Mouse (Mus musculus): ENCODE measurements at regions not wholly inside any gene's neighbourhood (a gene's known extent, or its start where the extent isn't known, plus 50 kb on each side); places are given as distances from the start of the nearest gene placed in this dataset.

DNA sequence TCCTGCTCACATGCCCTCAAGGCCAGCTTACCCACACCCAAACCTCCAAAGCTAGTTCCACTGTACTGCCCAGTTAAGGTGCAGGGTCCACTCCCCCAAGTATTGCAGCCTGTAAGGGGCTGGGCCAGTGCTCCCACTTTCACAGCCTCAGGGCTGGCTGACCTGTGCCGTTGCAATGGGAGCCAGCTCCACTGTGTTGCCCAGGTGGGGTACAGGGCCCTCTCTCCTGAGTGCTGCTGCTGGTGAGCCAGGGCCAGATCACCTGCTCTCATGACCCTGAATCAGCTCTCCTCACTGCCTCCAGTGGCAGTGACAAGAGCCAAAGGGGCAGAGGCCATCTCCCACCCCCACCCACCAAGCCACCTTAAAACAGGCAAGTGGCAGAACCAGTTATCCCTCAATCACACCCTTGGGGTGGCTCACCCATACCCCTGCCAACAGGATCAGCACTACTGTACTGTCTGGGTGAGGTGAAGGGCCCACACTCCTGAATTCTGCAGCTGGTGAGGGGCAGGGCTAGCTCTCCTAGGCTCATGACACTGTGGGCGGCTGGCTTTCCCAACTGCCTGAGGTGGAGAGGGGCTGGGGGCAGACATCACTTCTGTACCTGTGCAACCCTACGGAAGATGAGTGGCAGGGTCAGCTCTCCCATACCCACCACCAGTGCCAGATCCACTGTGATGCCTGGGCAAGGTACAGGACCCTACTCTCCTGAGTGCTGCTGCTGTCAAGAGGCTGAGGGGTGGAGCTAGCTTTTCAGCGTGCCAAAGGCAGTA, 248.9 kb upstream of the Pex5l start:
- no peak overlapping the region for H3K27ac ChIP-seq (ENCODE audit: low read depth, low read length)
- no peak overlapping the region for H3K4me3 ChIP-seq (ENCODE audit: low read depth, low read length)
- no peaks in the 10 kb centered on the region for H3K27me3 ChIP-seq (ENCODE audit: control insufficient read depth, insufficient read depth, low read length)
- ATAC-seq (ENCODE audit: low FRiP score) (no peak), DNase-seq (ENCODE audit: low spot score, missing footprints) (no peak)
- H3K4me2 ChIP-seq, result no peak overlapping the region
- H3K9ac ChIP-seq (ENCODE audit: low read length), result no peak overlapping the region
- no peaks in the 10 kb centered on the region for H3K36me3 ChIP-seq (ENCODE audit: control insufficient read depth, insufficient read depth, low read length)
- no peaks in the 10 kb centered on the region for H3K4me1 ChIP-seq (ENCODE audit: control insufficient read depth, insufficient read depth, low read length)
- 82% methylated on average over 4 of the region's 4 CpGs for WGBS
- no peaks in the 10 kb centered on the region for H3K9me3 ChIP-seq (ENCODE audit: control insufficient read depth, low read length)

DNA sequence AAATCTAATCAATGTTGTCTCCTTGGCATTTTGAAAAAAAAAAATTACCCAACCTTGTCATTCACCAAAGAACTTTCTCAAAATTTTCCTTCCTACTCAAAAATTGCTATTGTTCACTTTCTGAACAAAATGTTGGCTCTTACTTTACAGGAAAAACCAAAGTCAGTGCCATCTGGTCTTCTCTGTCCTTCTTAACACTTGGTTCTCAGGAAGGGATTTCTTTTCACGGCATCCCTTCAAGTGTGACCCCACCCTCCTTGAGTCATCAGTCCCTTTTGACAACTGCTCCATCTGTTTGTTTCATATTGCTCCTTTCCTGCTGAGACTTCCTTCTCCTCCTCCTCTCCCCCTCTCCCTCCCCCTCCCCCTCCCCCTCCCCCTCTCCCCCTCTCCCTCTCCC, 245.1 kb upstream of the Pex5l start:
- H3K4me3 ChIP-seq (ENCODE audit: low read depth, low read length), result no peak overlapping the region
- no peak overlapping the region for H3K9ac ChIP-seq (ENCODE audit: low read length)
- no peak overlapping the region for H3K4me2 ChIP-seq
- no peak for DNase-seq (ENCODE audit: low spot score, missing footprints)
- H3K27ac ChIP-seq (ENCODE audit: low read depth, low read length), result no peak overlapping the region
- H3K4me1 ChIP-seq (ENCODE audit: control insufficient read depth, insufficient read depth, low read length), result no peaks in the 10 kb centered on the region
- no peaks in the 10 kb centered on the region for H3K36me3 ChIP-seq (ENCODE audit: control insufficient read depth, insufficient read depth, low read length)
- WGBS, result 74% methylated on average over 1 of the region's 1 CpGs
- ATAC-seq (ENCODE audit: low FRiP score), result no peak
- H3K9me3 ChIP-seq (ENCODE audit: control insufficient read depth, low read length), result no peaks in the 10 kb centered on the region
- no peaks in the 10 kb centered on the region for H3K27me3 ChIP-seq (ENCODE audit: control insufficient read depth, insufficient read depth, low read length)

DNA sequence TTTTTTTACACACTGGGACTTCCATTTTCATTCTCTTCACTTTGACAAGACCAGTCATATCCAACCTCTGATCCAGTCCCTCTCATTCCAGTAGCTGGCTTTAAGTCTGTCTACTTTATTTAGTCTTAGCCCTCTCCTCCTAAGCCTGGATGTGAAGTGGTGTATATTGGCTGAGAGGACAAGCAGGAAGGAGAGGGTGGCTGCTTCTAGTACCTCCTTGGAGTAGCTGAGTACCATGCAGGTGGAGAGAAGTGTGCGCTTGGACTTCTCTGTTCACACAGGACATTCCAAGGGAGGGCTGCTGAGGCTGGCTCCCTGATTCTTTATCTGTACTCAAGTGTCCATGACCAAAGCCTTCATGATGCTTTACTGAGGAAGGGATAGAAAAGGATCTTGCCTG, 240.6 kb upstream of the Pex5l start:
- DNase-seq (ENCODE audit: low spot score, missing footprints), result no peak
- no peak overlapping the region for H3K27ac ChIP-seq (ENCODE audit: low read depth, low read length)
- no peak overlapping the region for H3K9ac ChIP-seq (ENCODE audit: low read length)
- no peaks in the 10 kb centered on the region for H3K4me1 ChIP-seq (ENCODE audit: control insufficient read depth, insufficient read depth, low read length)
- no peaks in the 10 kb centered on the region for H3K9me3 ChIP-seq (ENCODE audit: control insufficient read depth, low read length)
- no peak overlapping the region for H3K4me2 ChIP-seq
- WGBS, result 91% methylated on average over 1 of the region's 1 CpGs
- no peaks in the 10 kb centered on the region for H3K27me3 ChIP-seq (ENCODE audit: control insufficient read depth, insufficient read depth, low read length)
- no peak for ATAC-seq (ENCODE audit: low FRiP score)
- H3K4me3 ChIP-seq (ENCODE audit: low read depth, low read length), result no peak overlapping the region
- no peaks in the 10 kb centered on the region for H3K36me3 ChIP-seq (ENCODE audit: control insufficient read depth, insufficient read depth, low read length)

DNA sequence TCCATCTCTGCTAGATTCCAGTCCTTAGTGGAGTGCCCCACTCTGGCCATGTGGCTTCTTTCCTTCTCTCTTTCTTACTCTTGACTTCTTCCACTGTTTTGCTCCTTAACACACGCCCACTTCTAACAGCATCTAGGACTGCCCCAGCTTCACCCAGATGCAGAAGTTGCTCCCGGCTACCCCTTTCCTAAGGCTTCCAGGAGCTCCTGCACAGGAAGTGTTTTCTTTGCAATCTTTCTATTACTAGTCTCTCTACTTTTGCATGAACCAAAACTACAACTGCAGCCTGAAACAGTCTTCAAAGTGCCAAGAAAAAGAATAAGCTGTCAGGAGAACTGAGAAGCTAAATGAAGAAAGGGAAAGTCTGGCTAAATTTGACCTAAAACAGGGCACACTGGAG, 236.6 kb upstream of the Pex5l start:
- no peaks in the 10 kb centered on the region for H3K27me3 ChIP-seq (ENCODE audit: control insufficient read depth, insufficient read depth, low read length)
- WGBS, result 90% methylated on average over 2 of the region's 2 CpGs

DNA sequence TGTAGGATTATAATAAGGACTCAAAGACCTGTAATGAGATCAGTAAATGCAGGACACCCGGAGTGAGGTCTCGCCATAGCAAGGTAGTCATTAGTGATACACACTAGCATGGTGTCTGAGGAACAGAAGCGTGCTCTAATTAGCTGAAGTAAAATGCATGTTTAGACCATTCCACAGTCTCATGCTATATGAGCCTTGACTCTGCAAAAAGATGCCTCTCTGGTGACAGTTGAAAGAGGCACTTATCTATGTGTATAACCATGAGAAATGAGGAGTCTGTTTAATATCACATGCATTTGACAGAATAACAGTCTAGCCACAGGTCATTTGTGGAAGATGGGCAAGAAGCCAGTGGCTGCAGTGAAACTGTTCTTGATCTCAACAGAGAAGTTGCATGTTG, 232.1 kb upstream of the Pex5l start:
- 84% methylated on average over 3 of the region's 3 CpGs for WGBS
- Histone ChIP-seq H3K4me2 (no peak overlapping the region), H3K27me3 (ENCODE audit: control insufficient read depth, insufficient read depth, low read length) (no peaks in the 10 kb centered on the region), H3K4me1 (ENCODE audit: control insufficient read depth, insufficient read depth, low read length) (no peaks in the 10 kb centered on the region), H3K9me3 (ENCODE audit: control insufficient read depth, low read length) (no peaks in the 10 kb centered on the region), H3K9ac (ENCODE audit: low read length) (no peak overlapping the region), H3K36me3 (ENCODE audit: control insufficient read depth, insufficient read depth, low read length) (no peaks in the 10 kb centered on the region), H3K27ac (ENCODE audit: low read depth, low read length) (no peak overlapping the region), H3K4me3 (ENCODE audit: low read depth, low read length) (no peak overlapping the region)
- ATAC-seq (ENCODE audit: low FRiP score), result no peak
- DNase-seq (ENCODE audit: low spot score, missing footprints), result no peak

More for the DNA sequence above, 236.6 kb upstream of the Pex5l start:
- Histone ChIP-seq H3K9ac (ENCODE audit: low read length) (no peak overlapping the region), H3K27ac (ENCODE audit: low read depth, low read length) (no peak overlapping the region), H3K4me1 (ENCODE audit: control insufficient read depth, insufficient read depth, low read length) (no peaks in the 10 kb centered on the region), H3K4me3 (ENCODE audit: low read depth, low read length) (no peak overlapping the region), H3K9me3 (ENCODE audit: control insufficient read depth, low read length) (no peaks in the 10 kb centered on the region), H3K4me2 (no peak overlapping the region), H3K36me3 (ENCODE audit: control insufficient read depth, insufficient read depth, low read length) (no peaks in the 10 kb centered on the region)
- ATAC-seq (ENCODE audit: low FRiP score) (no peak), DNase-seq (ENCODE audit: low spot score, missing footprints) (no peak)

DNA sequence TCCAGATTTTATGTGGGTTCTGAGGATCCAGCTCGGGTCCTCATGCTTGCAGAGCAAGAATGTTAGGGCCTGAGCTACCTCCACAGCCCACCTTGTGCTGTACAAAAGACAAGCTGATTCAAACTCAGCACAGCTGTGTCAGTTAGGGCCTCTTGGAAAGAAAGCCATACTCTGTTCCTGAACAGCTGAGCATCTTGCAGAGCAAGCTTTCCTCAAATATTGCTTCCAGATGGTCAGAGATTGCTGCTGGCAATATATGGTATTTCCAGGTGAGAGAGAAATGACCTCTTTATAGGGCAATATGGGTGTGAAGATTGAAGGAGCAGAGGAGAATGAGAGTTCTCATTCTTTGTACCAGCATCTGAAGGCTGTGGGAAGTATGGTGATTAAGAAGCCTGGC, 229.8 kb upstream of the Pex5l start:
- H3K36me3 ChIP-seq (ENCODE audit: control insufficient read depth, insufficient read depth, low read length), result no peaks in the 10 kb centered on the region
- H3K4me1 ChIP-seq (ENCODE audit: control insufficient read depth, insufficient read depth, low read length), result no peaks in the 10 kb centered on the region
- H3K27me3 ChIP-seq (ENCODE audit: control insufficient read depth, insufficient read depth, low read length), result no peaks in the 10 kb centered on the region
- no peaks in the 10 kb centered on the region for H3K9me3 ChIP-seq (ENCODE audit: control insufficient read depth, low read length)
- no peak overlapping the region for H3K4me2 ChIP-seq
- 77% methylated on average over 1 of the region's 1 CpGs for WGBS
- H3K4me3 ChIP-seq (ENCODE audit: low read depth, low read length), result no peak overlapping the region
- no peak overlapping the region for H3K9ac ChIP-seq (ENCODE audit: low read length)
- ATAC-seq (ENCODE audit: low FRiP score) (no peak), DNase-seq (ENCODE audit: low spot score, missing footprints) (no peak)
- no peak overlapping the region for H3K27ac ChIP-seq (ENCODE audit: low read depth, low read length)

DNA sequence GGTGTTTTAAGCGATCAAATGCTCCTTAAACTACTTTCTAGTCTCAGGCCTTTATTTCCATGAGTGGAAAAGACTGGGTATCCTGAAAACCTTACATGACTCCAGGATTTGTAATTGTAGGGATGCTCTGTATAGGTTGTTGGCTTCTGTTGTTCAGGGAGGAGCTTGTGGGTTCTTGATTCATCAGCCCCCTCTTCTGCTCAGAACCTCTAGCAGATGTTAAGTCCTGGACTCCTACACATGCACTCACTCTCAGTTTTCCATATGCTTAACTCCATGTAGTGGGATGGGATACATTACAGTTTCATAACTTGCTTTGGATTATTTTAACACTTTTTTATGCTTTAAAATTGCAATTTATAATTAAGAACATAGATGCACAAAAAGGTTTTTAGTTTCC, 220.5 kb upstream of the Pex5l start:
- H3K9me3 ChIP-seq (ENCODE audit: control insufficient read depth, low read length), result no peaks in the 10 kb centered on the region
- H3K4me1 ChIP-seq (ENCODE audit: control insufficient read depth, insufficient read depth, low read length), result no peaks in the 10 kb centered on the region
- H3K27ac ChIP-seq (ENCODE audit: low read depth, low read length), result no peak overlapping the region
- no peak overlapping the region for H3K9ac ChIP-seq (ENCODE audit: low read length)
- DNase-seq (ENCODE audit: low spot score, missing footprints) (no peak), ATAC-seq (ENCODE audit: low FRiP score) (no peak)
- no peaks in the 10 kb centered on the region for H3K27me3 ChIP-seq (ENCODE audit: control insufficient read depth, insufficient read depth, low read length)
- no peak overlapping the region for H3K4me2 ChIP-seq
- no peaks in the 10 kb centered on the region for H3K36me3 ChIP-seq (ENCODE audit: control insufficient read depth, insufficient read depth, low read length)
- no peak overlapping the region for H3K4me3 ChIP-seq (ENCODE audit: low read depth, low read length)
- 92% methylated on average over 1 of the region's 1 CpGs for WGBS

DNA sequence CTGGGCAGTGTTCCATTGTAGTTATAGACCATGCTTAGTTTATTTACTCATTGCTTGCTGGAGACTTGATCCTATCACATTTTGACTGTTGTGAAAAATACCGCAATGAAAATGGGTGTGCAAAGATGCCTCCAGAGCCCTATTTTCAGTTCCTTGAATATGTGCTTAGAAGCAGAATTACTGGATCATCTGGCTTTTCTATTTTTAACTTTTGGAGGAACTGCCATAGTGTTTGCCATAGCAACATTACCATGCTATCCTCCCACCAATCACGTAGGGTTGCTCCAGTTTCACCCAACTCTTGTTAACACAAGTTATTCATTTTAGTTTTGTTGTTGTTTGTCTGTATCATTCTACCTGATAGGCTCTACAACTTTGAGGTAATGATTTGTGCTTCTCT, 217.0 kb upstream of the Pex5l start:
- ATAC-seq (ENCODE audit: low FRiP score) (no peak), DNase-seq (ENCODE audit: low spot score, missing footprints) (no peak)
- WGBS, result 91% methylated on average over 2 of the region's 2 CpGs
- no peak overlapping the region for H3K4me2 ChIP-seq
- no peaks in the 10 kb centered on the region for H3K36me3 ChIP-seq (ENCODE audit: control insufficient read depth, insufficient read depth, low read length)
- no peak overlapping the region for H3K4me3 ChIP-seq (ENCODE audit: low read depth, low read length)
- no peak overlapping the region for H3K9ac ChIP-seq (ENCODE audit: low read length)
- no peaks in the 10 kb centered on the region for H3K4me1 ChIP-seq (ENCODE audit: control insufficient read depth, insufficient read depth, low read length)
- H3K9me3 ChIP-seq (ENCODE audit: control insufficient read depth, low read length), result no peaks in the 10 kb centered on the region
- H3K27ac ChIP-seq (ENCODE audit: low read depth, low read length), result no peak overlapping the region
- H3K27me3 ChIP-seq (ENCODE audit: control insufficient read depth, insufficient read depth, low read length), result no peaks in the 10 kb centered on the region

DNA sequence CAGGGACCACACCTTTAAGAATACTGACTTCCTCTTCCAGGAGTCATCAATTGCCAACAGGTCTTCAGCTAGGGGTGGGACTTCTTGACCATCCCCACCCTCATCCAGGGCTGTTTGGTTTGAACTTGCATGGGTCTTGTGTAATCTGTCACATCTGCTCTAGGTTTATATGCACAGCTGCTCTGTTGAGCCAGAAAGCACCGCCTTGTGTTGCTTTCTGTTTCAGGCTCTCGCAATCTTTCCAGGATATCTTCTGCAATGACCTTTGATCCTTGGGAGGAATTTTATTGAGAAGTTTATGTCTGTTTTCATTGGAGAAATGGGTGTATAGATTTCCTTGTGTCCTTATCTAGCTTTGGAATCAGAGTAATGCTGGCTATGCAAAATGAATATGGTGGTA, 210.8 kb upstream of the Pex5l start:
- no peaks in the 10 kb centered on the region for H3K27me3 ChIP-seq (ENCODE audit: control insufficient read depth, insufficient read depth, low read length)
- no peaks in the 10 kb centered on the region for H3K9me3 ChIP-seq (ENCODE audit: control insufficient read depth, low read length)
- no peak overlapping the region for H3K4me3 ChIP-seq (ENCODE audit: low read depth, low read length)
- WGBS, result 96% methylated on average over 2 of the region's 2 CpGs
- H3K4me1 ChIP-seq (ENCODE audit: control insufficient read depth, insufficient read depth, low read length), result no peaks in the 10 kb centered on the region
- no peak overlapping the region for H3K9ac ChIP-seq (ENCODE audit: low read length)
- ATAC-seq (ENCODE audit: low FRiP score) (no peak), DNase-seq (ENCODE audit: low spot score, missing footprints) (no peak)
- H3K27ac ChIP-seq (ENCODE audit: low read depth, low read length), result no peak overlapping the region
- no peaks in the 10 kb centered on the region for H3K36me3 ChIP-seq (ENCODE audit: control insufficient read depth, insufficient read depth, low read length)
- H3K4me2 ChIP-seq, result no peak overlapping the region

Data from midbrain, embryonic 11.5 days (tissue).